Mouse (Mus musculus) intestine, embryonic 14.5 days (tissue): Measurements from ENCODE around the gene Teddm2. TPM values are rescaled to one million over a fixed set of nuclear protein-coding genes. Genes with fewer than 3 reads are reported as not detected.

ENCODE experiments used
- ATAC-seq: fragments of 200-750 bp; cut with Nextera tagmentation; replicated peaks from 2 replicates; pipeline ENCODE4 v1.8.0; 2017; ENCODE audit warnings: low read depth, moderate number of reproducible peaks, moderate TSS enrichment, moderate library complexity; ENCODE audit not compliant: low FRiP score, low TSS enrichment
- DNase-seq: peaks from one replicate; pipeline ENCODE4 v3.0.0-alpha.2; 2018; ENCODE audit warnings: low spot score
- H3K27ac ChIP-seq: fragments of 300-500 bp; sonication (generic); 2 replicates; pipeline ENCODE4 v1.5.1; 2014; ENCODE audit warnings: low read depth, mild to moderate bottlenecking, control low read depth
- H3K27me3 ChIP-seq: fragments of 300-500 bp; sonication (generic); replicated peaks from 2 replicates; pipeline ENCODE4 v1.6.1; 2014; ENCODE audit warnings: low read length, control low read depth; ENCODE audit not compliant: control insufficient read depth, insufficient read depth
- H3K36me3 ChIP-seq: fragments of 300-500 bp; sonication (generic); 2 replicates; pipeline ENCODE4 v1.6.1; 2014; ENCODE audit warnings: low read length, control low read depth; ENCODE audit not compliant: control insufficient read depth, insufficient read depth
- H3K4me1 ChIP-seq: fragments of 300-500 bp; sonication (generic); replicated peaks from 2 replicates; pipeline ENCODE4 v1.6.1; 2014; ENCODE audit warnings: low read length, control low read depth, mixed read lengths; ENCODE audit not compliant: control insufficient read depth, insufficient read depth
- H3K4me2 ChIP-seq: fragments of 300-500 bp; sonication (generic); 2 replicates; pipeline ENCODE4 v1.6.1; 2014; ENCODE audit warnings: low read length
- H3K4me3 ChIP-seq: fragments of 300-500 bp; sonication (generic); 2 replicates; pipeline ENCODE4 v1.5.1; 2014; ENCODE audit warnings: low read depth, low read length, control low read depth, mixed read lengths
- H3K9ac ChIP-seq: fragments of 300-500 bp; sonication (generic); 2 replicates; pipeline ENCODE4 v1.6.1; 2014; ENCODE audit warnings: mild to moderate bottlenecking, low read length
- H3K9me3 ChIP-seq: fragments of 300-500 bp; sonication (generic); 2 replicates; pipeline ENCODE4 v1.6.1; 2016; ENCODE audit warnings: low read length, control low read depth; ENCODE audit not compliant: control insufficient read depth
- WGBS: fragments of 180-500 bp; shearing (Covaris S2); extraction: QIAGEN DNeasy Blood & Tissue Kit; methylation state at CpG from one replicate; pipeline ENCODE4 v1.1.7; 2014; 5-methylcytosine and 5-hydroxymethylcytosine counted together
- polyA plus RNA-seq: library from polyadenylated mRNA; unstranded; fragments of >200 nt; fragmentation: Nextera tagmentation; extraction: Ambion mirVana; gene quantifications from 2 replicates; pipeline ENCODE4 v1.2.1, GENCODE M21; 2014

Gene Teddm2
- polyA plus RNA-seq, 1 experiment from 2014 or later, result 0.42 TPM

DNA sequence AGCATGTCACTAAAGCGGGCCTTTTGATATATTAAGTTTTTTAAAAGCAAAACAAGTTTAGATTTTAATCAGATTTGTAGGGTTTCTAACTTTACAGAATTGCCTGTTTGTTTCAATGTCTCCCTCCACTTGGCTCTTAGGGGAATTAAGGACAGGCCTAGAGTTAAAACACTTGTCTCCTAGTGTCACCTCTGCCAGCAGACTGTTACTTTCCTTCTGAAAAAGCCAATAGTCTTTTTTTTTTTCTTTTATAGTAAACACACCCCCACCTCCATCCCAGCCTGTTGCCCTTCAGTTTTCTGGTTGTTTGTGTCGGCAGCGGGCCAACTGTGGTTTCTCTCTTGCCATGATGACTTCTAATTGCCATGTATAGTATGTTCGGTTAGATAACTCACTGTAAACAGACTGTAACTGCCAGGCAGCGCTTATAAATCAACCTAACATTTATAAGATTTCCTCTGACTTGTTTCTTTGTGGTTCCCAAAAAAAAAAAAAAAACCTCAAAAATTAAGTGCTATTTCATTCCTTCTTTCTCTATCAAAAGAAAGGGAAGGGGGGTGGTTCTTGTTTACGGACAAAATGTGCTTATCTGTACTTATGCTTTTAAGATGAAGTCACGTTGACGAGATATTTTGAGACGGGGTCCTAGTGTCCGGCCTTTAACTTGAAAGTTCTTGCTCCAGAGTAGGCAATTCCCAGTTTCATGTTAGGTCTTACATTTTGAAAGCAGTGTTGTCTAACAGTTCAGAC lies 9.4 kb upstream of the Teddm2 start:
- DNase-seq (no peak), ATAC-seq (no peak)
- Histone ChIP-seq H3K4me3 (no peak overlapping the region), H3K9ac (no peak overlapping the region), H3K4me2 (no peak overlapping the region), H3K4me1 (no peaks in the 10 kb centered on the region), H3K27ac (no peak overlapping the region), H3K36me3 (peaks cover 59% of the 10 kb centered on the region), H3K27me3 (no peaks in the 10 kb centered on the region), H3K9me3 (no peaks in the 10 kb centered on the region)
- 74% methylated on average over 10 of the region's 10 CpGs for WGBS

DNA sequence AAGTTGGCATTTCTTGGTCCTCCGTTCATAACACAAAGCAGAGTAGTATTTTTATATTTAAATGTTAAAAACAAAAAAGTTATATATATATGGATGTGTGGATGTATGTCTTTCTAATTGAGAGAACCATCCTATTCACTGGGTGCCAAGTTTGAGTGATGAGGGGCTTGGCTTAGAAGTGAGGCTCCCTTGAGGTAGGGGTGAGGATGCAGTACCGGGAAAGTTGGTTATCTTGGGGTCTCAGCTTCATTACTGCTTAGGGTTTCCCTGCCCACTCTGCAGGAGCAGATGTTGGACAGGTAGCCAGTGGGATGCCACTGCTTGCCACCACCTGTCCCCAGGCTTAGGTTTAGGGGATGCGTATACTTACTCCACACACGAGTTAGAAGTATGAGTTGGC lies 8.7 kb upstream of the Teddm2 start:
- H3K4me1 ChIP-seq, result no peaks in the 10 kb centered on the region
- no peak overlapping the region for H3K9ac ChIP-seq
- peaks cover 65% of the 10 kb centered on the region for H3K36me3 ChIP-seq
- no peak overlapping the region for H3K4me3 ChIP-seq
- H3K27me3 ChIP-seq, result no peaks in the 10 kb centered on the region
- no peak overlapping the region for H3K4me2 ChIP-seq
- ATAC-seq (no peak), DNase-seq (no peak)
- WGBS, result 90% methylated on average over 4 of the region's 4 CpGs
- H3K27ac ChIP-seq, result no peak overlapping the region
- H3K9me3 ChIP-seq, result no peaks in the 10 kb centered on the region

DNA sequence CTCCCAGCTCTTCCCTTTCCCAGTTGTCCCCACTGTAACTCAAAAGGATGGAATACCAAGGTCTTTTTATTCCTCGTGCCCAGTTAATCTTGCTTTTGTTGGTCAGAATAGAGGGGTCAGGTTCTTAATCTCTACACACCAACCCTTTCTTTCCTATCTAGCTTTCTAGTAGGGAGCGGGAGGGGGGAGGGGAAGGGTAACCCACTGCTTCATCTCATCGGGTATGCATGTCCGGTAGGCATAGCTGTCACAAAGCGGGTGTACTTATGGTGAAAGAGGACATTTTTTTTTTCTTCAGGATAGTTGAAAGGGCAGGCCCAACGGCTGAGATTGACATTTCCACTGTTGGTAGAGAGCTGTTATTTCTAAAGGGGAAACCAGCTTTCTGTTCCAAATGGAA lies 8.2 kb upstream of the Teddm2 start:
- ATAC-seq, result no peak
- Histone ChIP-seq H3K36me3 (peaks cover 71% of the 10 kb centered on the region), H3K27me3 (no peaks in the 10 kb centered on the region), H3K27ac (no peak overlapping the region), H3K4me3 (no peak overlapping the region), H3K4me1 (no peaks in the 10 kb centered on the region), H3K4me2 (no peak overlapping the region), H3K9ac (no peak overlapping the region), H3K9me3 (no peaks in the 10 kb centered on the region)
- no peak for DNase-seq
- WGBS, result 90% methylated on average over 6 of the region's 6 CpGs

DNA sequence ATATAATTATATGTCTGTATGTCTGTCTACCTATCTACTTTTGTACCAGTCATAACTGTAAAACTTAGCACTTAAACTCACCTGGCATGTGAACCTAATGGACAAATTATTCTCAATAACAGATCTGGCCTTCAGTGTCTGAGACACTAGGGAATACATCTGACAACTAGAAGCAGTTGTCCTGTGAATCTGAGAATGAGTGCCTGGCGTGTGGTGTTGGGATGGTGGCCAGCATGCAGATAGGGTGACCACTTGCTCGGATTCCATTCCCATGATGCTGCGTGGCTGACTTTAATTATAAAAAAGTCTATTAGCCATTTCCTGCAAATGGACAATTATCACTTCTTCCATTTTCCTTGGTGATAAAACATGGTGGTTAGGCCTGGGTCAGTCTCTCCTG lies 5.9 kb upstream of the Teddm2 start:
- Histone ChIP-seq H3K9me3 (no peaks in the 10 kb centered on the region), H3K4me2 (no peak overlapping the region), H3K4me1 (peaks cover 14% of the 10 kb centered on the region), H3K36me3 (peaks cover 78% of the 10 kb centered on the region), H3K4me3 (no peak overlapping the region), H3K27ac (no peak overlapping the region), H3K9ac (no peak overlapping the region), H3K27me3 (no peaks in the 10 kb centered on the region)
- ATAC-seq (no peak), DNase-seq (no peak)
- WGBS, result 96% methylated on average over 3 of the region's 3 CpGs

DNA sequence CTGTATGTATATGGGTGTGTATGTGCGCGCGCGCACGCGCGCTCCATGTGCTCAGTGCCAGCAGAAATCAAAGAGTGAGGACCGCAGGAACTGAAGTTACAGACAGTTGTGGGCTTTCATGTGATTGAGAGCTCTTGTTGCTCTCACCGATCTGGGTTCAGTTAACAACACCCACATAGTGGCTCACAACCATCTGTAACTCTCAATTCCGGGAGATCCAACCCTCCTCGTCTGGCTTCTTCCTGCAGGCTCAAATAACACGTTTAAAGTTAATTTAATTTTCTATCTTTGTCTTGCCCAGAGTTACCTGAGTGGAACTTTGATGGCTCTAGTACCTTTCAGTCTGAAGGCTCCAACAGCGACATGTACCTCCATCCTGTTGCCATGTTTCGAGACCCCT lies 4.2 kb upstream of the Teddm2 start:
- H3K27ac ChIP-seq, result no peak overlapping the region
- H3K9me3 ChIP-seq, result no peaks in the 10 kb centered on the region
- H3K27me3 ChIP-seq, result no peaks in the 10 kb centered on the region
- H3K4me3 ChIP-seq, result no peak overlapping the region
- 95% methylated on average over 14 of the region's 14 CpGs for WGBS
- no peak overlapping the region for H3K9ac ChIP-seq
- peaks cover 14% of the 10 kb centered on the region for H3K4me1 ChIP-seq
- no peak for ATAC-seq
- peaks cover 67% of the 10 kb centered on the region for H3K36me3 ChIP-seq
- no peak for DNase-seq
- no peak overlapping the region for H3K4me2 ChIP-seq

DNA sequence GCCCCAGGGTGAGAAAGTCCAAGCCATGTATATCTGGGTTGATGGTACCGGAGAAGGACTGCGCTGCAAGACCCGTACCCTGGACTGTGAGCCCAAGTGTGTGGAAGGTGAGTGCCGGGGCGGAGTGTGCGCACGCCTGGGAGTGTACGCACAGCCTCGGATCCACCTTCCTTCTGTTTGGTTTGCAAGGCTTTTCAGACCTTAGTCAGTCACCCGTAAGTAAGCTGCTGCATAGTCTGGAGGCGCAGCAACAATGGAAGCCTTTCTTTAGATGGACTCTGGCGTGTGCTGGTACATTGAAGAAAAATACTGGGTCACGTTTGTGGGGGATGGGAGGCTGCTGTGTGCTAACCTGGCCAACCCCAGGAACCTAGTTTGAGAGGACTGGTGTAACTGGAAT lies 3.0 kb upstream of the Teddm2 start:
- no peak overlapping the region for H3K4me2 ChIP-seq

DNA sequence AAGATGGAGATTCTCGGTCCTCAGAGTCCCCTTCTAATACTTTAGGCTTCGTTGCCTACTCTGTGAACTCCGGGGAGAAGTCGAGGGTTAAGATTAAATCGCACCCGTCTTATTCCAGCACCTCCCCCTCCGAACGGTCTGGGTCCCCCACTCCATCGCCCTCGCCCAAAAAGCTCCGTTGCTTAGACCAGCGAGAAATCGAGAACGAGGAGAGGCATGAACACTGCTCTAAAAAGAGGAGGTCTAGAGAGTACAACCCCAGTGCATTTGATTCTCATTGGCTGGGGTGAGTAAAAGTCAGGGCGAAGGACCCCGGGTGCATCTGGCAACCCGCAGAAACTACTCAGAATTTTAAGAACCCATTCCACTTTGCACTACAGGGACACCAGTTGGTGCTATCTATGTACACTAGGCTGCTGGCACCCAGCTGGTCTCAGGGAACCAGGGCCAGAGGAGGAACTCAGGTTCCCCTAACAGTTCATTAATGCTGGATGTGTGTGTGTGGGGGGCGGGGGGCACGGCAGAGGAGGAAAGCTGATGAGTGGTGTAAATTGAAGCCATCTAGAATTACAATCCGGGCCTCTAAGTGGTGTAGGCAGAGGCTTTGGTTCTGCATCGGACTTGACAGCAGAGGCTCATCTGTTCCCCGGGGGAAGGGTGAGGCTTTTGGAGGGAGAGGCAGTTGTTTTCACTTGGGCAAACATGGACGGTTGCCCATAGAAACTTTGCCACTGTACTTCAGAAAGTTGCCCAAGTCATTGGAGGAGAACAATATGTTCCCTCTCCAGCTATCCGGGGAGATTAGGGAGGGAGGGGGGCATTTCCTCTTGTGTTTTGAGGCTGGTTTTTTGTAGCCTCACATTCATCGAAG lies 1.1 kb upstream of the Teddm2 start:
- H3K27ac ChIP-seq, result peak overlapping the region; percentile 97
- H3K4me2 ChIP-seq, result peak overlapping the region; percentile 82
- no peaks in the 10 kb centered on the region for H3K9me3 ChIP-seq
- peak; percentile 71 for DNase-seq
- no peak for ATAC-seq
- peak overlapping the region; percentile 85 for H3K4me3 ChIP-seq
- peaks cover 36% of the 10 kb centered on the region for H3K36me3 ChIP-seq
- H3K27me3 ChIP-seq, result no peaks in the 10 kb centered on the region
- WGBS, result 2% methylated on average over 25 of the region's 25 CpGs
- H3K9ac ChIP-seq, result peak overlapping the region; percentile 78
- H3K4me1 ChIP-seq, result peaks cover 18% of the 10 kb centered on the region

More for the DNA sequence above, 3.0 kb upstream of the Teddm2 start:
- WGBS, result 88% methylated on average over 13 of the region's 13 CpGs
- DNase-seq, result no peak
- H3K27me3 ChIP-seq, result no peaks in the 10 kb centered on the region
- no peak overlapping the region for H3K4me3 ChIP-seq
- H3K27ac ChIP-seq, result no peak overlapping the region
- H3K9me3 ChIP-seq, result no peaks in the 10 kb centered on the region
- H3K4me1 ChIP-seq, result peaks cover 18% of the 10 kb centered on the region
- ATAC-seq, result no peak
- no peak overlapping the region for H3K9ac ChIP-seq
- H3K36me3 ChIP-seq, result peaks cover 56% of the 10 kb centered on the region

DNA sequence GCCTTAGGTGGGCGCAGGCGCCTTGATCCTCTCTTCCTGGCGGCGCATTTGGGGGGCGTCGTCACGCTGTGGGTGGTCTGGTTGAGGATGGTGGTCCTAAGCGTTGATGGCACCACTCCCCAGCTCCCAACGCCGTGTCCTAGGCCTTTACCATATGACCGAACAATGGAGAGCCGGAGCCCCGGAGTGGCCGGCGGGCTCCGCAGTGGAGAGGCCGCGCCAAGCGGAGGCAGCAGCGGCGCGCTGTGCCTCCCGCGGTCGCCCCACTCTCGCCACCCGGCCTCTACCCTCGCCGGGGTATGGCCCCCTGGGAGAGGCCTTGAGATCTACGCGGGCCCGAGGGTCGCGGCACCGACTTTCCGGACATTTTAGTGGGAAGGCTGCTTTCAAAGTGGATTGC lies 353 bp upstream of the Teddm2 start:
- WGBS, result under 1% methylated on average over 34 of the region's 36 CpGs
- Histone ChIP-seq H3K9ac (peak overlapping the region; percentile 78), H3K27me3 (no peaks in the 10 kb centered on the region), H3K4me3 (peak overlapping the region; percentile 85), H3K36me3 (peaks cover 29% of the 10 kb centered on the region), H3K4me1 (peaks cover 18% of the 10 kb centered on the region), H3K27ac (peak overlapping the region; percentile 97), H3K9me3 (no peaks in the 10 kb centered on the region), H3K4me2 (peak overlapping the region; percentile 82)
- ATAC-seq (peak; percentile 37), DNase-seq (no peak)
